Mouse (Mus musculus) small intestine, adult 2 months (tissue): Measurements from ENCODE around the gene Hhat.

Experiments used
- CTCF ChIP-seq: fragments of 200-500 bp; IDR thresholded peaks from 2 replicates; pipeline ENCODE4 v1.5.1; 2012; ENCODE audit warnings: low read depth, mild to moderate bottlenecking, control low read depth, inconsistent platforms, low read length, moderate library complexity, mixed read lengths; ENCODE audit not compliant: insufficient replicate concordance, insufficient read length; ENCODE audit errors: extremely low read depth
- POLR2A ChIP-seq: fragments of 200-500 bp; IDR thresholded peaks from 2 replicates; pipeline ENCODE4 v1.6.1; 2012; ENCODE audit warnings: low read depth, mild to moderate bottlenecking, control low read depth, inconsistent platforms, low read length, moderate library complexity

- TF ChIP-seq CTCF, result no peak
- TF ChIP-seq POLR2A, result no peak
These were observed 227.3 kb downstream of the Hhat start for GRCm38 (mm10) chr1:192543686-192544085.
